Mouse (Mus musculus): Measurements from ENCODE around the gene E330017A01Rik.

- TF ChIP-seq CTCF (IDR thresholded peaks at IDR 0.05; ENCODE audit: extremely low read depth, insufficient read depth, low read length) (no peak), POLR2A (IDR thresholded peaks at IDR 0.05; ENCODE audit: extremely low read depth, insufficient read depth, low read length) (no peak)
These were observed 8.8 kb downstream of the E330017A01Rik start for GRCm38 (mm10) chr16:58629736-58630135.

All from cortical plate, adult 2 months (tissue).